Mouse (Mus musculus) myocyte (in vitro differentiated cells): ENCODE measurements around the gene Boc.

Experiments
- MAX ChIP-seq: IDR thresholded peaks from one replicate; pipeline ENCODE4 v1.6.1; 2011; ENCODE audit warnings: low read depth, mild to moderate bottlenecking, control low read depth
- POLR2A ChIP-seq: IDR thresholded peaks from one replicate; pipeline ENCODE4 v1.6.1; 2011; ENCODE audit warnings: low read depth, mild to moderate bottlenecking, control low read depth, moderate library complexity; ENCODE audit not compliant: insufficient read length
- POLR2AphosphoS2 ChIP-seq: IDR thresholded peaks from one replicate; pipeline ENCODE4 v1.6.1; 2011; ENCODE audit warnings: low read depth, control low read depth; ENCODE audit not compliant: insufficient read length
- REST ChIP-seq: IDR thresholded peaks from one replicate; pipeline ENCODE4 v1.6.1; 2011; ENCODE audit warnings: mild to moderate bottlenecking, control low read depth, moderate library complexity; ENCODE audit not compliant: insufficient read depth, insufficient read length
- TCF12 ChIP-seq: IDR thresholded peaks from one replicate; pipeline ENCODE4 v1.6.1; 2011; ENCODE audit warnings: mild to moderate bottlenecking, control low read depth; ENCODE audit not compliant: poor library complexity, insufficient read depth, severe bottlenecking
- USF1 ChIP-seq: IDR thresholded peaks from one replicate; pipeline ENCODE4 v1.6.1; 2011; ENCODE audit warnings: low read depth, mild to moderate bottlenecking, control low read depth, moderate library complexity

DNA sequence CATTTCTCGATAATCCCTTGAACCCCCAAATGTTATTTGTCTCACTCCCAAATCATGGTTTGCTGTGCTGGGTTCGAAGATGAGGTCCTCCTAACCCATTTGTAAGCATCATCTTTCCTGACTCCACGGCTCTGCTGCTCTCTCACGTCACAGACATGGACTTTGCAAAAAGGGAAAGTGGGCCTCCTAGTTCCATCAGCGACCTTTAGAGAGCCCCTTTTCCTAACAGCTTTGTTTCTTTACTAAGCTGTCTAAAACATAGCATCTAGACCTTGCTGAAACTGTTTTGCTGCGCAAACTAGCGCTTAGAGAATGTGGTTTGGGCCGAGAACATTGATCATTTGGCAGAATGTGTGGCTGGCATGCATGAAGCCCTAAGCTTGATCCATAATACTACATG, 19.1 kb downstream of the Boc start:
- TF ChIP-seq POLR2A: no peak
- TF ChIP-seq TCF12: no peak
- no peak for TF ChIP-seq USF1
- TF ChIP-seq MAX: no peak
- TF ChIP-seq REST: no peak
- no peak for TF ChIP-seq POLR2AphosphoS2
